Mouse (Mus musculus) layer of hippocampus, adult 11-12 months (tissue): ENCODE data around the gene Ston1.

Experiments used
- DNase-seq: peaks from one replicate; pipeline ENCODE4 v3.0.0; 2022; ENCODE audit warnings: low spot score

Ston1 gene

GRCm38 (mm10) chr17:88675310-88676309 is 78.1 kb downstream of the Ston1 start:
- DNase-seq, result no peak

GRCm38 (mm10) chr17:88688226-88688625 is 90.7 kb downstream of the Ston1 start:
- no peak for DNase-seq

- no peak for DNase-seq
Measured at GRCm38 (mm10) chr17:88696656-88697333, 99.3 kb downstream of the Ston1 start.

GRCm38 (mm10) chr17:88700901-88701300 is 103.4 kb downstream of the Ston1 start:
- DNase-seq, result no peak

- no peak for DNase-seq
Measured at GRCm38 (mm10) chr17:88702345-88702744, 104.9 kb downstream of the Ston1 start.

GRCm38 (mm10) chr17:88703112-88703511 is 105.6 kb downstream of the Ston1 start:
- no peak for DNase-seq

- no peak for DNase-seq
Measured at GRCm38 (mm10) chr17:88706231-88706649, 108.8 kb downstream of the Ston1 start.
